In the genomic region with DNA sequence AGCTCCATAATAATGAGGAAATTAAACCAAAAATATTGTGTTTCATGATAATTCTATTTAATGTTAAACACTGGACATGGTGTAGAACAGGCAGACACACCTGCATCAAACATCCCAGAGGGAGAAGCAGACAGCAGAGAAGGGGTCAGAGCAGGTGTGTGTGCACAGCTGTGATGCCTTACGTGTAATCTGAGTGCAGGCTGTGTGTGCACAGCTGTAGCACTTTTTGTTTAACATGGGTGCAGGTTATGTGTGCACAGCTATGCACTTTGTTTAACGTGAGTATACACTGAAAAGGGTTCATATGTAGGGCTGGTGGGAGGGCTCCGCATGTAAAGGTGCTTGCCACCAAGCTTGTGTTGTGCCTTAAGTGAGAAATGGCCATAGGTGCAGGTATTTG, we compare ENCODE assay signal across 21 mouse cellular contexts. TPM values are rescaled to one million over a fixed set of nuclear protein-coding genes. Genes with fewer than 3 reads are reported as not detected.
"Had no signal": no experiment of that assay in that cellular context is flagged by ENCODE, and none has a peak within 500 bp of the region (broad histone marks: within the 10 kb centered on the region; RNA-seq: fewer than 3 reads in every experiment).

No protein-coding gene starts in this region.

- H3K9me3 ChIP-seq: kidney, embryonic 15.5 days; limb, embryonic 10.5 days; limb, embryonic 13.5 days; liver, embryonic 12.5 days; liver, embryonic 15.5 days; midbrain, embryonic 12.5 days; midbrain, embryonic 15.5 days; neural tube, embryonic 12.5 days; neural tube, embryonic 15.5 days had no signal

- ATAC-seq: liver, embryonic 12.5 days; midbrain, embryonic 15.5 days had no signal

- H3K27me3 ChIP-seq: kidney, embryonic 15.5 days; limb, embryonic 13.5 days; liver, embryonic 12.5 days; liver, embryonic 15.5 days; midbrain, embryonic 12.5 days; midbrain, embryonic 15.5 days; neural tube, embryonic 12.5 days; neural tube, embryonic 15.5 days had no signal

- H3K36me3 ChIP-seq: kidney, embryonic 15.5 days; limb, embryonic 10.5 days; limb, embryonic 13.5 days; liver, embryonic 12.5 days; liver, embryonic 15.5 days; midbrain, embryonic 12.5 days; midbrain, embryonic 15.5 days; neural tube, embryonic 12.5 days; neural tube, embryonic 15.5 days had no signal

- DNase-seq: kidney, adult 11 months; kidney, adult 8-10 months; kidney, postnatal 10 days; kidney, postnatal 36 days; liver; lung, adult 2 months; right cerebral cortex, adult 18-20 months; right cerebral cortex, postnatal 14 days; right cerebral cortex, postnatal 4 days; thymus, postnatal 25 days had no signal

- H3K4me3 ChIP-seq: kidney, embryonic 15.5 days; limb, embryonic 10.5 days; limb, embryonic 13.5 days; liver, embryonic 12.5 days; liver, embryonic 15.5 days; midbrain, embryonic 12.5 days; midbrain, embryonic 15.5 days; neural tube, embryonic 12.5 days; neural tube, embryonic 15.5 days had no signal

- H3K4me1 ChIP-seq: liver, embryonic 12.5 days; liver, embryonic 15.5 days; midbrain, embryonic 12.5 days; midbrain, embryonic 15.5 days; neural tube, embryonic 12.5 days; neural tube, embryonic 15.5 days had no signal

- H3K9ac ChIP-seq: kidney, embryonic 15.5 days; limb, embryonic 13.5 days; liver, embryonic 12.5 days; liver, embryonic 15.5 days; midbrain, embryonic 12.5 days; midbrain, embryonic 15.5 days; neural tube, embryonic 12.5 days; neural tube, embryonic 15.5 days had no signal

- H3K4me2 ChIP-seq: kidney, embryonic 15.5 days; limb, embryonic 13.5 days; liver, embryonic 12.5 days; liver, embryonic 15.5 days; midbrain, embryonic 12.5 days; midbrain, embryonic 15.5 days; neural tube, embryonic 12.5 days; neural tube, embryonic 15.5 days had no signal

- H3K27ac ChIP-seq: kidney, embryonic 15.5 days; limb, embryonic 10.5 days; limb, embryonic 13.5 days; liver, embryonic 12.5 days; liver, embryonic 15.5 days; macrophage; midbrain, embryonic 12.5 days; midbrain, embryonic 15.5 days; neural tube, embryonic 12.5 days; neural tube, embryonic 15.5 days had no signal

RNA-seq across cellular contexts. Expression of gene Pnlip, which starts 39.6 kb away (rescaled TPM):
- total RNA-seq: megakaryocyte, adult 5-6 weeks had no signal
- polyA plus RNA-seq: kidney, embryonic 15.5 days; limb, embryonic 10.5 days; limb, embryonic 13.5 days; liver, embryonic 15.5 days; macrophage; midbrain, embryonic 12.5 days; midbrain, embryonic 15.5 days had no signal
